Mouse (Mus musculus): Measurements from ENCODE around the gene Rtkn. TPM values are rescaled to one million over a fixed set of nuclear protein-coding genes. Genes with fewer than 3 reads are reported as not detected.

Rtkn gene
- polyA plus RNA-seq, 1 experiment from 2014 or later = 33.7 TPM

GRCm38 (mm10) chr6:83193571-83193970 is 58.3 kb downstream of the Rtkn start:
- WGBS = 90% methylated on average over 7 of the region's 7 CpGs
- ATAC-seq (replicated peaks; ENCODE audit: low FRiP score) = no peak
- Histone ChIP-seq H3K4me1 (0 out of 2 replicates have a peak, but pooled peaks cover 3% of the 10 kb centered on the region), H3K27me3 (no peaks in the 10 kb centered on the region), H3K9ac (no peak overlapping the region), H3K27ac (no peak overlapping the region), H3K4me3 (replicated peaks) (no peak overlapping the region), H3K9me3 (replicated peaks) (no peaks in the 10 kb centered on the region), H3K36me3 (peaks cover 99% of the 10 kb centered on the region), H3K4me2 (no peak overlapping the region)

- Histone ChIP-seq H3K36me3 (peaks cover 86% of the 10 kb centered on the region), H3K27me3 (no peaks in the 10 kb centered on the region), H3K9ac (no peak overlapping the region), H3K9me3 (replicated peaks) (no peaks in the 10 kb centered on the region), H3K27ac (no peak overlapping the region), H3K4me2 (no peak overlapping the region), H3K4me1 (0 out of 2 replicates have a peak, but pooled peaks cover 3% of the 10 kb centered on the region), H3K4me3 (replicated peaks) (no peak overlapping the region)
- WGBS = 49% methylated on average over 15 of the region's 15 CpGs
- no peak for ATAC-seq (replicated peaks; ENCODE audit: low FRiP score)
Measured at GRCm38 (mm10) chr6:83197345-83198004, 62.2 kb downstream of the Rtkn start.

MicroRNA genes within 50 kb of the gene (microRNA counts, 519-probe panel; counts per million panel counts)
- 2,163 counts per million, percentile 22 among the panel's probes with 10 or more counts for microRNA mmu-miR-3470a+mmu-miR-3470b

Small RNA genes lying within 50 kb of the gene (microRNA-seq; reads per million reads assigned to microRNA genes)
- gene Mir3470a = not detected

Other genes starting within 250 kb of the Rtkn start
- gene Sema4f, start 195.7 kb upstream of the Rtkn start, polyA plus RNA-seq (2015; fragmentation: Nextera tagmentation; extraction: Ambion mirVana) = 1.3 and 2.1 TPM in 2 replicates
- gene M1ap, start 188.6 kb upstream of the Rtkn start, polyA plus RNA-seq (2015; fragmentation: Nextera tagmentation; extraction: Ambion mirVana) = 0.24 and 0.43 TPM in 2 replicates
- gene Dok1, start 102.0 kb upstream of the Rtkn start, polyA plus RNA-seq (2015; fragmentation: Nextera tagmentation; extraction: Ambion mirVana) = 13.7 and 14.7 TPM in 2 replicates
- 18.0 and 21.6 TPM in 2 replicates for gene Loxl3, start 101.3 kb upstream of the Rtkn start, polyA plus RNA-seq (2015; fragmentation: Nextera tagmentation; extraction: Ambion mirVana)
- 196 and 221 TPM in 2 replicates for gene Aup1, start 80.9 kb upstream of the Rtkn start, polyA plus RNA-seq (2015; fragmentation: Nextera tagmentation; extraction: Ambion mirVana)
- 83.9 and 87.5 TPM in 2 replicates for gene Htra2, start 80.2 kb upstream of the Rtkn start, polyA plus RNA-seq (2015; fragmentation: Nextera tagmentation; extraction: Ambion mirVana)
- 3.1 and 4.0 TPM in 2 replicates for gene Dqx1, start 77.6 kb upstream of the Rtkn start, polyA plus RNA-seq (2015; fragmentation: Nextera tagmentation; extraction: Ambion mirVana)
- gene Tlx2, start 65.2 kb upstream of the Rtkn start, polyA plus RNA-seq (2015; fragmentation: Nextera tagmentation; extraction: Ambion mirVana) = 0.69 and 3.6 TPM in 2 replicates
- gene Pcgf1, start 57.6 kb upstream of the Rtkn start, polyA plus RNA-seq (2015; fragmentation: Nextera tagmentation; extraction: Ambion mirVana) = 36.5 and 37.8 TPM in 2 replicates
- gene Lbx2, start 49.1 kb upstream of the Rtkn start, polyA plus RNA-seq (2015; fragmentation: Nextera tagmentation; extraction: Ambion mirVana) = 7.5 and 9.6 TPM in 2 replicates
- 2.7 and 3.3 TPM in 2 replicates for gene Ccdc142, start 33.9 kb upstream of the Rtkn start, polyA plus RNA-seq (2015; fragmentation: Nextera tagmentation; extraction: Ambion mirVana)
- gene Gm42688, start 33.8 kb upstream of the Rtkn start, polyA plus RNA-seq (2015; fragmentation: Nextera tagmentation; extraction: Ambion mirVana) = 2.9 and 3.0 TPM in 2 replicates
- gene Mrpl53, start 26.4 kb upstream of the Rtkn start, polyA plus RNA-seq (2015; fragmentation: Nextera tagmentation; extraction: Ambion mirVana) = 134 and 147 TPM in 2 replicates
- gene Mogs, start 20.0 kb upstream of the Rtkn start, polyA plus RNA-seq (2015; fragmentation: Nextera tagmentation; extraction: Ambion mirVana) = 56.3 and 58.9 TPM in 2 replicates
- gene Wbp1, start 13.9 kb upstream of the Rtkn start, polyA plus RNA-seq (2015; fragmentation: Nextera tagmentation; extraction: Ambion mirVana) = 132 and 144 TPM in 2 replicates
- 15.9 and 17.1 TPM in 2 replicates for gene Ino80b, start 10.0 kb upstream of the Rtkn start, polyA plus RNA-seq (2015; fragmentation: Nextera tagmentation; extraction: Ambion mirVana)
- 6.6 and 8.3 TPM in 2 replicates for gene Wdr54, start 20.9 kb downstream of the Rtkn start, polyA plus RNA-seq (2015; fragmentation: Nextera tagmentation; extraction: Ambion mirVana)
- 1.6 and 2.4 TPM in 2 replicates for gene 1700003E16Rik, start 20.9 kb downstream of the Rtkn start, polyA plus RNA-seq (2015; fragmentation: Nextera tagmentation; extraction: Ambion mirVana)
- gene Dctn1, start 30.5 kb downstream of the Rtkn start, polyA plus RNA-seq (2015; fragmentation: Nextera tagmentation; extraction: Ambion mirVana) = 89.2 and 93.9 TPM in 2 replicates
- gene Slc4a5, start 84.4 kb downstream of the Rtkn start, polyA plus RNA-seq (2015; fragmentation: Nextera tagmentation; extraction: Ambion mirVana) = 0.44 and 0.59 TPM in 2 replicates
- gene Mthfd2, start 190.4 kb downstream of the Rtkn start, polyA plus RNA-seq (2015; fragmentation: Nextera tagmentation; extraction: Ambion mirVana) = 39.7 and 44.9 TPM in 2 replicates
- gene Mob1a, start 190.6 kb downstream of the Rtkn start, polyA plus RNA-seq (2015; fragmentation: Nextera tagmentation; extraction: Ambion mirVana) = 69.6 and 70.6 TPM in 2 replicates
- gene Bola3, start 213.7 kb downstream of the Rtkn start, polyA plus RNA-seq (2015; fragmentation: Nextera tagmentation; extraction: Ambion mirVana) = 145 and 149 TPM in 2 replicates